Mouse (Mus musculus): ENCODE data around the gene D16Ertd472e. TPM values are rescaled to one million over a fixed set of nuclear protein-coding genes. Genes with fewer than 3 reads are reported as not detected.

The D16Ertd472e gene
- polyA plus RNA-seq, 1 experiment from 2014 or later = 8.4 TPM

DNA sequence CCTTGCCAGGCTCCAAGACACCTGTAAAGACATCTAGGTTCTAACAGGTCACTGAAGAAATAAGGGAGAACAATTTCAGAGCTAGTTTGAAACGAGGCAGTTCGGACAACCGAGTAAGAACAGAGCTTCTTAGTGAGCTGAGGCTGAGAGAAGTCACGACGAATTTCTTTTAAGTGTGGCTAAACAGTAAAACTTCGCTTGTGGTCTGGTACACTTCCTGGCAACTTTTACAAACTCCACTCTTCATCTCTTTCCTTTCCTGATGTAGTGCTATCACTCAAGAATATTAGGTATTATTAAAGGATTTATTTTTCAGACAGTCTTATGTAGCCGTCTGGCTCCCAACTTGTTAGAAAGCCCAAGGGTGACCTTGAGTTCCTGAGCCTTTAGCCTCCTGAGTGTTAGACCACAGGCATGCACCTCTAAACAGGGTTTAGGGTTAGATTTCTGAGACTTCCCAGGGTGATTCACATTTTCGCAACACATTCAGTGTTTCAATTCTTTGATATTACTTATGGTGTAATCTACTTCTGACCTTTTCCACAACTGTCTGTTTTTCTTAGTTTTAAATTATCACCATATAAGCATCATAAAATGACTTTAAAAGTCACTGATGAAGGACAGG lies 38.6 kb downstream of the D16Ertd472e start:
- DNase-seq (ENCODE audit: low spot score) (no peak), ATAC-seq (replicated peaks; ENCODE audit: low FRiP score, low read depth) (no peak)
- no peaks in the 10 kb centered on the region for H3K4me1 ChIP-seq (replicated peaks; ENCODE audit: insufficient read depth, low read length)
- TF ChIP-seq CTCF (IDR thresholded peaks at IDR 0.05; ENCODE audit: low read depth) = no peak
- no peak overlapping the region for H3K27ac ChIP-seq
- no peak overlapping the region for H3K4me3 ChIP-seq (replicated peaks; ENCODE audit: low read depth, low read length)
- no peaks in the 10 kb centered on the region for H3K27me3 ChIP-seq (ENCODE audit: insufficient read depth, low read length)
- no peak overlapping the region for H3K9ac ChIP-seq (ENCODE audit: low read depth, low read length)
- H3K9me3 ChIP-seq (replicated peaks; ENCODE audit: low read length) = no peaks in the 10 kb centered on the region
- no peaks in the 10 kb centered on the region for H3K36me3 ChIP-seq (ENCODE audit: insufficient read depth, low read length)
- 83% methylated on average over 8 of the region's 8 CpGs for WGBS
- no peak overlapping the region for H3K4me2 ChIP-seq (ENCODE audit: low read length)

DNA sequence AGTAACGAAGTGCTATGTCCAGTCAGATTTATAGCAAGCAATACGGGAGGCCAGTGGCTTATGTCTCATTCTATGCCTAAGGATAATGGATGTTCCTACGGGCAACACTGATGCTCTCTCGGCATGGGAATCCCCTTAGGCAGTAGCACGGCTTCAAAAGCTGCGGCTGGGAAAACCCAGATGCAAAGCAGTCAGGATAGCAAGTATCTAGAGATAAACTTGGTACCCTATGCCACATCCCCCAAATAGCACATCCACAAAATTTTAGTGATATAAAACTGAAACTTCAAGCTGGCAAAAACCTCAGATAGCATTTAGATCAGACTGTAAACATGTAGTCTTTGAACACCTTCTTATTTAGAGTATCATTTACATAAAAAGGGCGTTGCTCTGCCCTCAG lies 39.2 kb downstream of the D16Ertd472e start:
- ATAC-seq (replicated peaks; ENCODE audit: low FRiP score, low read depth) (no peak), DNase-seq (ENCODE audit: low spot score) (no peak)
- Histone ChIP-seq H3K36me3 (ENCODE audit: insufficient read depth, low read length) (no peaks in the 10 kb centered on the region), H3K4me1 (replicated peaks; ENCODE audit: insufficient read depth, low read length) (no peaks in the 10 kb centered on the region), H3K27ac (no peak overlapping the region), H3K27me3 (ENCODE audit: insufficient read depth, low read length) (no peaks in the 10 kb centered on the region), H3K9me3 (replicated peaks; ENCODE audit: low read length) (no peaks in the 10 kb centered on the region), H3K4me2 (ENCODE audit: low read length) (no peak overlapping the region), H3K4me3 (replicated peaks; ENCODE audit: low read depth, low read length) (no peak overlapping the region), H3K9ac (ENCODE audit: low read depth, low read length) (no peak overlapping the region)
- TF ChIP-seq CTCF (IDR thresholded peaks at IDR 0.05; ENCODE audit: low read depth) = no peak
- 64% methylated on average over 7 of the region's 7 CpGs for WGBS

DNA sequence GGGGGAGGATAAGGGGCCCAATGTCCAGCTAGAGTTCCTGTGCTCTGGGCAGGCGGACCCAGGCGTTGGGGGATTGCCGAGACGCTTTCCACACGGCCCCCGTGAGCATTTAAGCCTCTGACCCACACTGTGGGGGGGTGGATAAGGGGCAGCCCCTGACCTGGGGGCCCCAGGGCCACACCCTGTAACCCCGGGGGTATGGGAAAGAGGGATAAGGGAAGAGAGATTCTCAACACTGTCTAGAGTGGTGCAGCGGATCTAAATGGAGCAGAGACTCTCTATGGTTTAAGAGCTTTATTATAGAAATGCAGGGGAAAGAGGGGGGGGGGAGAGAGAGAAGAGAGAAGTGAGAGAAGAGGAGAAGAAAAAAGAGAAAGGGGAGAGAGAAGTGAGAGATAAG lies 42.0 kb downstream of the D16Ertd472e start:
- no peak for TF ChIP-seq CTCF (IDR thresholded peaks at IDR 0.05; ENCODE audit: low read depth)
- DNase-seq (ENCODE audit: low spot score) = no peak
- Histone ChIP-seq H3K9ac (ENCODE audit: low read depth, low read length) (no peak overlapping the region), H3K27ac (no peak overlapping the region), H3K4me3 (replicated peaks; ENCODE audit: low read depth, low read length) (no peak overlapping the region), H3K27me3 (ENCODE audit: insufficient read depth, low read length) (no peaks in the 10 kb centered on the region), H3K9me3 (replicated peaks; ENCODE audit: low read length) (no peaks in the 10 kb centered on the region), H3K36me3 (ENCODE audit: insufficient read depth, low read length) (no peaks in the 10 kb centered on the region), H3K4me1 (replicated peaks; ENCODE audit: insufficient read depth, low read length) (no peaks in the 10 kb centered on the region), H3K4me2 (ENCODE audit: low read length) (no peak overlapping the region)
- WGBS = 61% methylated on average over 8 of the region's 8 CpGs
- ATAC-seq (replicated peaks; ENCODE audit: low FRiP score, low read depth) = no peak

DNA sequence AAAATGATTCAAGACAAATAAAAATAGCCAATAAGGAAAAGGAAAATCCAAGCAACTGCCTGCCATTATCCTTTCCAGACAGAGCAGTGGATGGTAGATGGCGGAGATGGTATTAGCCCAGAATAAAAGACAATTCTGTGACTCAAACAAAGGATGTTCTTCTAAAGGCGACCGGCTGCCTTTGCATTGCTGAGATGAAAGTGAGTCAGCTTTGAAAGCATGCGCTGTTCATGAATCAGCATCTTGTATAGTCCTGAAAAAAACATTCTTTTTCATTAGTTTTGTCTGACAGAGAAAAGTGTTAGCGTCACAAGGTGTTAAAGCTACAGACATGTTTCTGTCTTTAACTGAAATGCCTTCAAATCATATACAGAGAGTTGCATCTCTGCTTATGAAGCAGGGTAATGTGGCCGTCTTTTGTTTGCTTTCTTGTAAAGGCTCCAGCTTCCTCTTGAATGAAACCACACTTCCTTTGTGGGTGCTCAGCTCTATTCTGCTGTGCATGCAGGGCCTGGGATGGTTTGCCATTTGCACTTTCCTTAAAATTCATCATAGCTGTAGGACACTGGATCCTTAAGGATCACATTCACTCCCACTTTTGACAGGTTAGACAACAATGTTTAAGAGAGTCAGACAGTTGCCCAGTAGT lies 44.4 kb downstream of the D16Ertd472e start:
- ATAC-seq (replicated peaks; ENCODE audit: low FRiP score, low read depth) = no peak
- 79% methylated on average over 6 of the region's 6 CpGs for WGBS
- no peak for DNase-seq (ENCODE audit: low spot score)
- Histone ChIP-seq H3K9me3 (replicated peaks; ENCODE audit: low read length) (no peaks in the 10 kb centered on the region), H3K27ac (no peak overlapping the region), H3K4me3 (replicated peaks; ENCODE audit: low read depth, low read length) (no peak overlapping the region), H3K9ac (ENCODE audit: low read depth, low read length) (no peak overlapping the region), H3K36me3 (ENCODE audit: insufficient read depth, low read length) (no peaks in the 10 kb centered on the region), H3K27me3 (ENCODE audit: insufficient read depth, low read length) (no peaks in the 10 kb centered on the region), H3K4me1 (replicated peaks; ENCODE audit: insufficient read depth, low read length) (no peaks in the 10 kb centered on the region), H3K4me2 (ENCODE audit: low read length) (no peak overlapping the region)
- no peak for TF ChIP-seq CTCF (IDR thresholded peaks at IDR 0.05; ENCODE audit: low read depth)

DNA sequence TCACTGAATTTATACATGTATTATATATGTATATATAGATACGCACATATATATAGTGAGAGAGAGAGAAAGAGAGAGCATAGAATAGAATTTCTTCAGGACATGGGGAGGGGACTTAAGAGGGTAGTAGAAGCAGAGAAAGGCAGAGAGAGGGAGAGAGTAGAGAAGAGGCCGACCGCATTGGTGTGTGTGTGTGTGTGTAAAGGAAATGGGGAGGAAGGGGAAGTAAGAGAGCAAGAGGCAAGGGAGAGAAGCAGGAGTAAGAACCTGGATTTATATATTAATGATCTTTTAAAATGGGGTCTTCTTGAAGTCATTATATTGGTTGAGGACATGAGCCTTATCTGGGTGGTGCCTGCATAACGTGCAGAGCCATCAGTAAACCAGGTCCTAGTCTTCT lies 53.5 kb downstream of the D16Ertd472e start:
- no peak for ATAC-seq (replicated peaks; ENCODE audit: low FRiP score, low read depth)
- no peaks in the 10 kb centered on the region for H3K27me3 ChIP-seq (ENCODE audit: insufficient read depth, low read length)
- H3K4me2 ChIP-seq (ENCODE audit: low read length) = no peak overlapping the region
- H3K9me3 ChIP-seq (replicated peaks; ENCODE audit: low read length) = no peaks in the 10 kb centered on the region
- TF ChIP-seq CTCF (IDR thresholded peaks at IDR 0.05; ENCODE audit: low read depth) = no peak
- H3K9ac ChIP-seq (ENCODE audit: low read depth, low read length) = no peak overlapping the region
- H3K4me3 ChIP-seq (replicated peaks; ENCODE audit: low read depth, low read length) = no peak overlapping the region
- DNase-seq (ENCODE audit: low spot score) = no peak
- WGBS = 75% methylated on average over 4 of the region's 4 CpGs
- no peaks in the 10 kb centered on the region for H3K4me1 ChIP-seq (replicated peaks; ENCODE audit: insufficient read depth, low read length)
- no peaks in the 10 kb centered on the region for H3K36me3 ChIP-seq (ENCODE audit: insufficient read depth, low read length)
- no peak overlapping the region for H3K27ac ChIP-seq

DNA sequence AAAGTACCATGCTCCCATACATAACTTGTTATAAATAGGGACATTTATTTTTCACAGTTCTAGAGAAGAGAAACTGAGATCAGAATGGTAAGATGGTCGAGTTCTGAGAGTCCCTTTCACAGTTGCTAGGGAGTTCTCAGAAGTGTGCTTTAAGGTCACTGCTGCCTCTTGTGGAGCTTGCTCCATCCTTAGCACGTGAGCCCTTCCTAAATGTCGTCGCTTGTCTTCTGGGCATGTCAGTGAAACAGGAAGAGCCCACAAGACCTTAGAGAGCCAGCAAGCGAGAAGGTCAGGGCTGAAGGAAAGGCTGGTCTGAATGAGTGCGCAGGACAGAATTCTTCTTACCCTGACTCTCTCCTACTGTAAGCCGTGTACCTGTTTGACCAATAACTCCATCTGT lies 57.8 kb downstream of the D16Ertd472e start:
- DNase-seq (ENCODE audit: low spot score) = no peak
- H3K36me3 ChIP-seq (ENCODE audit: insufficient read depth, low read length) = no peaks in the 10 kb centered on the region
- no peaks in the 10 kb centered on the region for H3K9me3 ChIP-seq (replicated peaks; ENCODE audit: low read length)
- no peak overlapping the region for H3K4me2 ChIP-seq (ENCODE audit: low read length)
- WGBS = 56% methylated on average over 7 of the region's 7 CpGs
- TF ChIP-seq CTCF (IDR thresholded peaks at IDR 0.05; ENCODE audit: low read depth) = no peak
- no peak overlapping the region for H3K9ac ChIP-seq (ENCODE audit: low read depth, low read length)
- H3K4me3 ChIP-seq (replicated peaks; ENCODE audit: low read depth, low read length) = no peak overlapping the region
- H3K4me1 ChIP-seq (replicated peaks; ENCODE audit: insufficient read depth, low read length) = no peaks in the 10 kb centered on the region
- H3K27me3 ChIP-seq (ENCODE audit: insufficient read depth, low read length) = no peaks in the 10 kb centered on the region
- no peak overlapping the region for H3K27ac ChIP-seq
- ATAC-seq (replicated peaks; ENCODE audit: low FRiP score, low read depth) = no peak
